Mouse (Mus musculus): ENCODE results near the gene Zc3h12c. TPM values are rescaled to one million over a fixed set of nuclear protein-coding genes. Genes with fewer than 3 reads are reported as not detected.

Zc3h12c gene
- polyA plus RNA-seq (2016; fragmentation: Nextera tagmentation; extraction: Ambion mirVana) = 2.5 and 2.6 TPM in 2 replicates

GRCm38 (mm10) chr9:52167863-52168685, at the start of gene Zc3h12c:
Gene Zc3h12c (minus strand): TSS chr9:52168572.
- DNase-seq (ENCODE audit: low spot score) = peak; percentile 87
- under 1% methylated on average over 100 of the region's 100 CpGs for WGBS
- Histone ChIP-seq H3K9me3 (no peaks in the 10 kb centered on the region), H3K4me3 (peak within 1 kb of the TSS; percentile 92), H3K27me3 (ENCODE audit: insufficient read depth, poor library complexity, severe bottlenecking) (peaks cover 23% of the 10 kb centered on the region; the same call in 1 of the 2 replicates), H3K4me1 (0 out of 2 replicates have a peak, but pooled peaks cover 4% of the 10 kb centered on the region), H3K27ac (peak within 1 kb of the TSS; percentile 98), H3K36me3 (no peaks in the 10 kb centered on the region)

- H3K9me3 ChIP-seq = no peaks in the 10 kb centered on the region
- H3K4me3 ChIP-seq = no peak overlapping the region
- no peak for DNase-seq (ENCODE audit: low spot score)
- H3K36me3 ChIP-seq = no peaks in the 10 kb centered on the region
- H3K27ac ChIP-seq = no peak overlapping the region
- no peaks in the 10 kb centered on the region for H3K27me3 ChIP-seq (ENCODE audit: insufficient read depth, poor library complexity, severe bottlenecking)
- WGBS = 62% methylated on average over 4 of the region's 4 CpGs
- H3K4me1 ChIP-seq = peaks cover 5% of the 10 kb centered on the region; the same call in 1 of the 2 replicates
These were observed 49.3 kb upstream of the Zc3h12c start for GRCm38 (mm10) chr9:52217636-52218035.

GRCm38 (mm10) chr9:52215291-52215690, 46.9 kb upstream of the Zc3h12c start:
- H3K4me1 ChIP-seq = no peaks in the 10 kb centered on the region
- H3K27me3 ChIP-seq (ENCODE audit: insufficient read depth, poor library complexity, severe bottlenecking) = no peaks in the 10 kb centered on the region
- H3K9me3 ChIP-seq = no peaks in the 10 kb centered on the region
- WGBS = 86% methylated on average over 3 of the region's 3 CpGs
- H3K27ac ChIP-seq = no peak overlapping the region
- no peak overlapping the region for H3K4me3 ChIP-seq
- H3K36me3 ChIP-seq = no peaks in the 10 kb centered on the region
- no peak for DNase-seq (ENCODE audit: low spot score)

GRCm38 (mm10) chr9:52212416-52212815, 44.0 kb upstream of the Zc3h12c start:
- Histone ChIP-seq H3K27ac (no peak overlapping the region), H3K9me3 (no peaks in the 10 kb centered on the region), H3K4me3 (no peak overlapping the region), H3K27me3 (ENCODE audit: insufficient read depth, poor library complexity, severe bottlenecking) (no peaks in the 10 kb centered on the region), H3K36me3 (no peaks in the 10 kb centered on the region), H3K4me1 (no peaks in the 10 kb centered on the region)
- DNase-seq (ENCODE audit: low spot score) = no peak
- 87% methylated on average over 6 of the region's 6 CpGs for WGBS

GRCm38 (mm10) chr9:52208510-52209030, 40.2 kb upstream of the Zc3h12c start:
- no peak overlapping the region for H3K4me3 ChIP-seq
- no peaks in the 10 kb centered on the region for H3K27me3 ChIP-seq (ENCODE audit: insufficient read depth, poor library complexity, severe bottlenecking)
- WGBS = 68% methylated on average over 3 of the region's 3 CpGs
- H3K4me1 ChIP-seq = no peaks in the 10 kb centered on the region
- no peak overlapping the region for H3K27ac ChIP-seq
- H3K9me3 ChIP-seq = no peaks in the 10 kb centered on the region
- DNase-seq (ENCODE audit: low spot score) = no peak
- no peaks in the 10 kb centered on the region for H3K36me3 ChIP-seq

- WGBS = 65% methylated on average over 4 of the region's 4 CpGs
- DNase-seq (ENCODE audit: low spot score) = no peak
- Histone ChIP-seq H3K4me3 (no peak overlapping the region), H3K36me3 (no peaks in the 10 kb centered on the region), H3K27ac (no peak overlapping the region), H3K27me3 (ENCODE audit: insufficient read depth, poor library complexity, severe bottlenecking) (no peaks in the 10 kb centered on the region), H3K9me3 (no peaks in the 10 kb centered on the region), H3K4me1 (no peaks in the 10 kb centered on the region)
These were observed 34.8 kb upstream of the Zc3h12c start for GRCm38 (mm10) chr9:52203189-52203588.

GRCm38 (mm10) chr9:52200271-52200670, 31.9 kb upstream of the Zc3h12c start:
- no peak overlapping the region for H3K27ac ChIP-seq
- 79% methylated on average over 4 of the region's 4 CpGs for WGBS
- H3K4me3 ChIP-seq = no peak overlapping the region
- no peaks in the 10 kb centered on the region for H3K36me3 ChIP-seq
- no peaks in the 10 kb centered on the region for H3K27me3 ChIP-seq (ENCODE audit: insufficient read depth, poor library complexity, severe bottlenecking)
- H3K9me3 ChIP-seq = no peaks in the 10 kb centered on the region
- 0 out of 2 replicates have a peak, but pooled peaks cover 3% of the 10 kb centered on the region for H3K4me1 ChIP-seq
- no peak for DNase-seq (ENCODE audit: low spot score)

GRCm38 (mm10) chr9:52195853-52196252, 27.5 kb upstream of the Zc3h12c start:
- WGBS = 54% methylated on average over 3 of the region's 3 CpGs
- H3K4me1 ChIP-seq = 0 out of 2 replicates have a peak, but pooled peaks cover 3% of the 10 kb centered on the region
- DNase-seq (ENCODE audit: low spot score) = no peak
- no peaks in the 10 kb centered on the region for H3K9me3 ChIP-seq
- H3K27ac ChIP-seq = no peak overlapping the region
- H3K36me3 ChIP-seq = no peaks in the 10 kb centered on the region
- H3K4me3 ChIP-seq = no peak overlapping the region
- no peaks in the 10 kb centered on the region for H3K27me3 ChIP-seq (ENCODE audit: insufficient read depth, poor library complexity, severe bottlenecking)

- H3K4me1 ChIP-seq = 0 out of 2 replicates have a peak, but pooled peaks cover 3% of the 10 kb centered on the region
- DNase-seq (ENCODE audit: low spot score) = no peak
- no peaks in the 10 kb centered on the region for H3K36me3 ChIP-seq
- no peak overlapping the region for H3K27ac ChIP-seq
- no peak overlapping the region for H3K4me3 ChIP-seq
- 82% methylated on average over 5 of the region's 5 CpGs for WGBS
- H3K9me3 ChIP-seq = no peaks in the 10 kb centered on the region
- H3K27me3 ChIP-seq (ENCODE audit: insufficient read depth, poor library complexity, severe bottlenecking) = no peaks in the 10 kb centered on the region
These were observed 25.5 kb upstream of the Zc3h12c start for GRCm38 (mm10) chr9:52193851-52194250.

- H3K4me1 ChIP-seq = peaks cover 7% of the 10 kb centered on the region; the same call in 1 of the 2 replicates
- no peak overlapping the region for H3K4me3 ChIP-seq
- WGBS = 85% methylated on average over 4 of the region's 4 CpGs
- no peak for DNase-seq (ENCODE audit: low spot score)
- H3K27ac ChIP-seq = no peak overlapping the region
- no peaks in the 10 kb centered on the region for H3K36me3 ChIP-seq
- H3K9me3 ChIP-seq = no peaks in the 10 kb centered on the region
- H3K27me3 ChIP-seq (ENCODE audit: insufficient read depth, poor library complexity, severe bottlenecking) = no peaks in the 10 kb centered on the region
These were observed 22.5 kb upstream of the Zc3h12c start for GRCm38 (mm10) chr9:52190907-52191306.

- no peaks in the 10 kb centered on the region for H3K9me3 ChIP-seq
- H3K27ac ChIP-seq = no peak overlapping the region
- no peak for DNase-seq (ENCODE audit: low spot score)
- H3K4me3 ChIP-seq = no peak overlapping the region
- 33% methylated on average over 8 of the region's 8 CpGs for WGBS
- no peaks in the 10 kb centered on the region for H3K36me3 ChIP-seq
- H3K4me1 ChIP-seq = peaks cover 5% of the 10 kb centered on the region; the same call in 1 of the 2 replicates
- H3K27me3 ChIP-seq (ENCODE audit: insufficient read depth, poor library complexity, severe bottlenecking) = no peaks in the 10 kb centered on the region
These were observed 19.7 kb upstream of the Zc3h12c start for GRCm38 (mm10) chr9:52188106-52188505.

- no peak for DNase-seq (ENCODE audit: low spot score)
- H3K9me3 ChIP-seq = no peaks in the 10 kb centered on the region
- WGBS = 71% methylated on average over 3 of the region's 3 CpGs
- H3K27ac ChIP-seq = no peak overlapping the region
- H3K36me3 ChIP-seq = no peaks in the 10 kb centered on the region
- H3K4me1 ChIP-seq = peaks cover 5% of the 10 kb centered on the region; the same call in 1 of the 2 replicates
- no peaks in the 10 kb centered on the region for H3K27me3 ChIP-seq (ENCODE audit: insufficient read depth, poor library complexity, severe bottlenecking)
- no peak overlapping the region for H3K4me3 ChIP-seq
These were observed 18.0 kb upstream of the Zc3h12c start for GRCm38 (mm10) chr9:52186296-52186941.

GRCm38 (mm10) chr9:52181419-52181818, 13.0 kb upstream of the Zc3h12c start:
- Histone ChIP-seq H3K27me3 (ENCODE audit: insufficient read depth, poor library complexity, severe bottlenecking) (no peaks in the 10 kb centered on the region), H3K9me3 (no peaks in the 10 kb centered on the region), H3K4me3 (no peak overlapping the region), H3K27ac (no peak overlapping the region), H3K4me1 (no peaks in the 10 kb centered on the region), H3K36me3 (no peaks in the 10 kb centered on the region)
- 55% methylated on average over 2 of the region's 2 CpGs for WGBS
- no peak for DNase-seq (ENCODE audit: low spot score)

Data from heart, embryonic 10.5 days (tissue).